Mouse (Mus musculus) cerebellum, adult 9-11 months (tissue): ENCODE measurements around the gene Ntm.

Experiments used
- DNase-seq: peaks from one replicate; pipeline ENCODE4 v3.0.0; 2022

Ntm gene

GRCm38 (mm10) chr9:29748070-29748469, 214.9 kb downstream of the Ntm start:
- no peak for DNase-seq

GRCm38 (mm10) chr9:29738835-29739526, 224.0 kb downstream of the Ntm start:
- no peak for DNase-seq

GRCm38 (mm10) chr9:29736031-29736430, 226.9 kb downstream of the Ntm start:
- no peak for DNase-seq

- DNase-seq = no peak
These were observed 230.0 kb downstream of the Ntm start for GRCm38 (mm10) chr9:29732895-29733294.

GRCm38 (mm10) chr9:29731672-29732071, 231.3 kb downstream of the Ntm start:
- no peak for DNase-seq

GRCm38 (mm10) chr9:29727540-29728432, 235.2 kb downstream of the Ntm start:
- DNase-seq = no peak

GRCm38 (mm10) chr9:29721461-29721860, 241.5 kb downstream of the Ntm start:
- no peak for DNase-seq

GRCm38 (mm10) chr9:29716795-29717194, 246.1 kb downstream of the Ntm start:
- no peak for DNase-seq

- DNase-seq = peak; percentile 48
These were observed 264.7 kb downstream of the Ntm start for GRCm38 (mm10) chr9:29698276-29698675.

- DNase-seq = no peak
These were observed 268.8 kb downstream of the Ntm start for GRCm38 (mm10) chr9:29694151-29694550.

- no peak for DNase-seq
These were observed 271.6 kb downstream of the Ntm start for GRCm38 (mm10) chr9:29691186-29691855.

GRCm38 (mm10) chr9:29682224-29682623, 280.7 kb downstream of the Ntm start:
- no peak for DNase-seq

- no peak for DNase-seq
These were observed 282.3 kb downstream of the Ntm start for GRCm38 (mm10) chr9:29680677-29681076.

- no peak for DNase-seq
These were observed 289.0 kb downstream of the Ntm start for GRCm38 (mm10) chr9:29673911-29674310.

- DNase-seq = no peak
These were observed 291.1 kb downstream of the Ntm start for GRCm38 (mm10) chr9:29671861-29672260.

GRCm38 (mm10) chr9:29663286-29663685, 299.7 kb downstream of the Ntm start:
- peak; percentile 62 for DNase-seq

GRCm38 (mm10) chr9:29661468-29662145, 301.3 kb downstream of the Ntm start:
- peak; percentile 68 for DNase-seq

GRCm38 (mm10) chr9:29660059-29660613, 302.8 kb downstream of the Ntm start:
- DNase-seq = no peak

GRCm38 (mm10) chr9:29657761-29658465, 305.0 kb downstream of the Ntm start:
- no peak for DNase-seq

GRCm38 (mm10) chr9:29654885-29655284, 308.1 kb downstream of the Ntm start:
- peak; percentile 64 for DNase-seq

GRCm38 (mm10) chr9:29653678-29654235, 309.2 kb downstream of the Ntm start:
- peak; percentile 42 for DNase-seq

GRCm38 (mm10) chr9:29652854-29653253, 310.1 kb downstream of the Ntm start:
- DNase-seq = peak; percentile 28
